Mouse (Mus musculus): ENCODE results near the gene Cog5. TPM values are rescaled to one million over a fixed set of nuclear protein-coding genes. Genes with fewer than 3 reads are reported as not detected.

Cog5 gene
- polyA plus RNA-seq, 1 experiment from 2014 or later: 31.1 TPM

- Histone ChIP-seq H3K9me3 (no peaks in the 10 kb centered on the region), H3K4me3 (no peak overlapping the region), H3K27ac (replicated peaks) (no peak overlapping the region), H3K4me1 (no peaks in the 10 kb centered on the region), H3K27me3 (replicated peaks; ENCODE audit: low read depth, poor library complexity, severe bottlenecking) (no peaks in the 10 kb centered on the region), H3K36me3 (replicated peaks) (no peaks in the 10 kb centered on the region)
- 94% methylated on average over 3 of the region's 3 CpGs for WGBS
- no peak for DNase-seq (ENCODE audit: low spot score)
Observed at GRCm38 (mm10) chr12:31773612-31774011, 118.9 kb downstream of the Cog5 start.

- WGBS: 85% methylated on average over 1 of the region's 1 CpGs
- H3K4me3 ChIP-seq: no peak overlapping the region
- DNase-seq (ENCODE audit: low spot score): no peak
- H3K27ac ChIP-seq (replicated peaks): no peak overlapping the region
- no peaks in the 10 kb centered on the region for H3K27me3 ChIP-seq (replicated peaks; ENCODE audit: low read depth, poor library complexity, severe bottlenecking)
- no peaks in the 10 kb centered on the region for H3K9me3 ChIP-seq
- H3K36me3 ChIP-seq (replicated peaks): no peaks in the 10 kb centered on the region
- H3K4me1 ChIP-seq: no peaks in the 10 kb centered on the region
Observed at GRCm38 (mm10) chr12:31784291-31784690, 129.6 kb downstream of the Cog5 start.

- Histone ChIP-seq H3K27ac (replicated peaks) (no peak overlapping the region), H3K36me3 (replicated peaks) (no peaks in the 10 kb centered on the region), H3K4me3 (no peak overlapping the region), H3K9me3 (no peaks in the 10 kb centered on the region), H3K4me1 (no peaks in the 10 kb centered on the region), H3K27me3 (replicated peaks; ENCODE audit: low read depth, poor library complexity, severe bottlenecking) (no peaks in the 10 kb centered on the region)
- 94% methylated on average over 3 of the region's 3 CpGs for WGBS
- no peak for DNase-seq (ENCODE audit: low spot score)
Observed at GRCm38 (mm10) chr12:31788530-31788929, 133.9 kb downstream of the Cog5 start.

- Histone ChIP-seq H3K4me3 (no peak overlapping the region), H3K4me1 (no peaks in the 10 kb centered on the region), H3K36me3 (replicated peaks) (peaks cover 3% of the 10 kb centered on the region; the same call in 1 of the 2 replicates), H3K27ac (replicated peaks) (no peak overlapping the region), H3K9me3 (no peaks in the 10 kb centered on the region), H3K27me3 (replicated peaks; ENCODE audit: low read depth, poor library complexity, severe bottlenecking) (no peaks in the 10 kb centered on the region)
- WGBS: 91% methylated on average over 5 of the region's 5 CpGs
- no peak for DNase-seq (ENCODE audit: low spot score)
Observed at GRCm38 (mm10) chr12:31806410-31807154, 151.9 kb downstream of the Cog5 start.

GRCm38 (mm10) chr12:31818051-31818461, 163.4 kb downstream of the Cog5 start:
- Histone ChIP-seq H3K36me3 (replicated peaks) (0 out of 2 replicates have a peak, but pooled peaks cover 2% of the 10 kb centered on the region), H3K4me1 (no peaks in the 10 kb centered on the region), H3K27ac (replicated peaks) (no peak overlapping the region), H3K27me3 (replicated peaks; ENCODE audit: low read depth, poor library complexity, severe bottlenecking) (no peaks in the 10 kb centered on the region), H3K9me3 (no peaks in the 10 kb centered on the region), H3K4me3 (no peak overlapping the region)
- 92% methylated on average over 3 of the region's 3 CpGs for WGBS
- DNase-seq (ENCODE audit: low spot score): no peak

- H3K27me3 ChIP-seq (replicated peaks; ENCODE audit: low read depth, poor library complexity, severe bottlenecking): no peaks in the 10 kb centered on the region
- 0 out of 2 replicates have a peak, but pooled peaks cover 2% of the 10 kb centered on the region for H3K36me3 ChIP-seq (replicated peaks)
- H3K4me3 ChIP-seq: no peak overlapping the region
- no peak overlapping the region for H3K27ac ChIP-seq (replicated peaks)
- H3K9me3 ChIP-seq: no peaks in the 10 kb centered on the region
- H3K4me1 ChIP-seq: no peaks in the 10 kb centered on the region
- DNase-seq (ENCODE audit: low spot score): no peak
Observed at GRCm38 (mm10) chr12:31819096-31819495, 164.4 kb downstream of the Cog5 start.

GRCm38 (mm10) chr12:31819520-31819919, 164.9 kb downstream of the Cog5 start:
- Histone ChIP-seq H3K27ac (replicated peaks) (no peak overlapping the region), H3K9me3 (no peaks in the 10 kb centered on the region), H3K27me3 (replicated peaks; ENCODE audit: low read depth, poor library complexity, severe bottlenecking) (no peaks in the 10 kb centered on the region), H3K4me3 (no peak overlapping the region), H3K4me1 (no peaks in the 10 kb centered on the region), H3K36me3 (replicated peaks) (0 out of 2 replicates have a peak, but pooled peaks cover 2% of the 10 kb centered on the region)
- DNase-seq (ENCODE audit: low spot score): no peak
- WGBS: 86% methylated on average over 7 of the region's 7 CpGs

GRCm38 (mm10) chr12:31823671-31824070, 169.0 kb downstream of the Cog5 start:
- Histone ChIP-seq H3K9me3 (no peaks in the 10 kb centered on the region), H3K4me3 (no peak overlapping the region), H3K36me3 (replicated peaks) (0 out of 2 replicates have a peak, but pooled peaks cover 2% of the 10 kb centered on the region), H3K27me3 (replicated peaks; ENCODE audit: low read depth, poor library complexity, severe bottlenecking) (no peaks in the 10 kb centered on the region), H3K4me1 (no peaks in the 10 kb centered on the region), H3K27ac (replicated peaks) (no peak overlapping the region)
- no peak for DNase-seq (ENCODE audit: low spot score)
- 84% methylated on average over 3 of the region's 3 CpGs for WGBS

GRCm38 (mm10) chr12:31824831-31825230, 170.2 kb downstream of the Cog5 start:
- Histone ChIP-seq H3K4me3 (no peak overlapping the region), H3K27ac (replicated peaks) (no peak overlapping the region), H3K4me1 (no peaks in the 10 kb centered on the region), H3K36me3 (replicated peaks) (0 out of 2 replicates have a peak, but pooled peaks cover 2% of the 10 kb centered on the region), H3K27me3 (replicated peaks; ENCODE audit: low read depth, poor library complexity, severe bottlenecking) (no peaks in the 10 kb centered on the region), H3K9me3 (no peaks in the 10 kb centered on the region)
- no peak for DNase-seq (ENCODE audit: low spot score)
- WGBS: 88% methylated on average over 5 of the region's 5 CpGs

GRCm38 (mm10) chr12:31825821-31826220, 171.2 kb downstream of the Cog5 start:
- no peak for DNase-seq (ENCODE audit: low spot score)
- H3K27me3 ChIP-seq (replicated peaks; ENCODE audit: low read depth, poor library complexity, severe bottlenecking): no peaks in the 10 kb centered on the region
- WGBS: 68% methylated on average over 10 of the region's 10 CpGs

GRCm38 (mm10) chr12:31826476-31826875, 171.8 kb downstream of the Cog5 start:
- WGBS: 91% methylated on average over 2 of the region's 2 CpGs
- H3K4me1 ChIP-seq: no peaks in the 10 kb centered on the region
- H3K4me3 ChIP-seq: no peak overlapping the region
- H3K27me3 ChIP-seq (replicated peaks; ENCODE audit: low read depth, poor library complexity, severe bottlenecking): no peaks in the 10 kb centered on the region
- no peak overlapping the region for H3K27ac ChIP-seq (replicated peaks)
- H3K9me3 ChIP-seq: no peaks in the 10 kb centered on the region
- 0 out of 2 replicates have a peak, but pooled peaks cover 4% of the 10 kb centered on the region for H3K36me3 ChIP-seq (replicated peaks)
- no peak for DNase-seq (ENCODE audit: low spot score)

More at GRCm38 (mm10) chr12:31825821-31826220, 171.2 kb downstream of the Cog5 start:
- H3K36me3 ChIP-seq (replicated peaks): 0 out of 2 replicates have a peak, but pooled peaks cover 2% of the 10 kb centered on the region
- no peaks in the 10 kb centered on the region for H3K4me1 ChIP-seq
- H3K4me3 ChIP-seq: no peak overlapping the region
- H3K27ac ChIP-seq (replicated peaks): no peak overlapping the region
- no peaks in the 10 kb centered on the region for H3K9me3 ChIP-seq

GRCm38 (mm10) chr12:31835480-31835879, 180.8 kb downstream of the Cog5 start:
- Histone ChIP-seq H3K27me3 (replicated peaks; ENCODE audit: low read depth, poor library complexity, severe bottlenecking) (no peaks in the 10 kb centered on the region), H3K4me3 (no peak overlapping the region), H3K4me1 (peaks cover 7% of the 10 kb centered on the region; the same call in 1 of the 2 replicates), H3K9me3 (no peaks in the 10 kb centered on the region), H3K36me3 (replicated peaks) (0 out of 2 replicates have a peak, but pooled peaks cover 2% of the 10 kb centered on the region), H3K27ac (replicated peaks) (no peak overlapping the region)
- 83% methylated on average over 5 of the region's 5 CpGs for WGBS
- DNase-seq (ENCODE audit: low spot score): no peak

GRCm38 (mm10) chr12:31836211-31836610, 181.5 kb downstream of the Cog5 start:
- DNase-seq (ENCODE audit: low spot score): no peak
- no peak overlapping the region for H3K4me3 ChIP-seq
- 18% methylated on average over 1 of the region's 1 CpGs for WGBS

More at GRCm38 (mm10) chr12:31836211-31836610, 181.5 kb downstream of the Cog5 start:
- Histone ChIP-seq H3K27ac (replicated peaks) (no peak overlapping the region), H3K9me3 (no peaks in the 10 kb centered on the region), H3K36me3 (replicated peaks) (no peaks in the 10 kb centered on the region), H3K4me1 (peaks cover 7% of the 10 kb centered on the region; the same call in 1 of the 2 replicates), H3K27me3 (replicated peaks; ENCODE audit: low read depth, poor library complexity, severe bottlenecking) (no peaks in the 10 kb centered on the region)
